Mouse (Mus musculus): ENCODE data around the gene Sncb. TPM values are rescaled to one million over a fixed set of nuclear protein-coding genes. Genes with fewer than 3 reads are reported as not detected.
"Not testable (repeated sequence)": the region's sequence is repeated elsewhere in the genome, so short reads cannot be mapped to it uniquely, and the experiment has no call there.

Sncb gene
- total RNA-seq, 2 experiments from 2014 or later = not detected

DNA sequence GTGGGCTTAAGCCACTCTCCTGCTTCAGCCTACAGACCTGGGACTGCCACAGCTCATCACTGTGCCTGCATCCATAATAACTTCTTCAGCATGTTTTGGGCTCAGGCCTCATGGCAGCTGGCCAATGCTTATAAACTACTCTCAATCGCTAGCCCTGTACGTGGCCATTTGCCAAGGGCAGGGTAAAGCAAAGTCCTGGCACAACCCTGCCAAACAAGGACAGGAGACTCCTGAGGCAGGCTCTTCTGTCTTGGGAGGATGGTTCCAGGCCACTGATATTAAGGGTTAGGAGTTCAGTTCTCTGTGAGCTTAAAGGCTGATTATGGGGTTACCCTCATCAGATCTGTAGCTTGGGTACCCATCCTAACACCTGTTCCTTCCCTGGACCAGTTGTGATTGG lies 21.2 kb upstream of the Sncb start:
- DNase-seq (ENCODE audit: low spot score); intact Hi-C loops (cut with DNase I): not testable (repeated sequence)

DNA sequence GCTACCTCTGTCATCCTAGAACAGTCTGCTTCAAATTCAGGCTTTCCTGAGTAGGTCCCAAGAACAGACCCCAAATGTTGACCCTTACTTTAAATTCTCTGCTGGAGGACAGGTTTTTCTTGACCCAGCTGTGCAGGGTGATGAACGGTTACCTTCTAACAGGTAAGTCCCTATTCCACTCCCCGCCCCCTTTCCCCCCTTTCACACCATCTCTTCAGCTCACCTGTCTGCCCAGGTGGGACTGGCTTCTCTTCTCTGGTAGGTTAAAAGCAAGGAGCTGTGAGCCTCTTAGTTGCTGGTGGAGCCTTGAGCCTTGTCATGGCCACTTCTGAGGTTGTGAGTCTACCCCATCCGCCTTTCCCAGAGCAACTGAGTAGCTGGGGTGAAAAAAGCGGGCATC lies 17.3 kb upstream of the Sncb start, which contains the start of gene Eif4e1b:
Eif4e1b (plus strand) TSS at position 301 of the 400 bp plus-strand sequence.
- no peak for DNase-seq (ENCODE audit: low spot score)
- intact Hi-C loops (cut with DNase I) = no loop called here

DNA sequence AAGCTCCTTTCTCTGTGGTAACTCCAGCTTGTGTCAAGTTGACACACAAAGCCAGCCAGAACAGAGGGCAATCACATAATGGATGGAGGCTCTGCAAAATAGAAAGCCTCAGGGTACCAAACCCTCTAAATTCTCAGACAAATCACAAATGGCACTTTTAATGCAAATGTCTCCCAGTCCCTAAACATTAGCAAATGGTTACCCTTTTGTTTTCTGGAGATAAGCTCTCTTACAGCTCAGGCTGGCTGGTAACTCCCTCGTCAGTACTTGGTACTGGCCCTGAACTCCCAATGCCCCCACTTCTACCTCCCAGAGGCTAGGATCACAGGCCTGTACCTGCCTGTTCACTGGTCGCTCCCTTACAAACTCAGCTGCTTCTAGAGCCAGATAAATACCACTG lies 16.8 kb upstream of the Sncb start:
- no peak for DNase-seq (ENCODE audit: low spot score)
- intact Hi-C loops (cut with DNase I) = no loop called here

DNA sequence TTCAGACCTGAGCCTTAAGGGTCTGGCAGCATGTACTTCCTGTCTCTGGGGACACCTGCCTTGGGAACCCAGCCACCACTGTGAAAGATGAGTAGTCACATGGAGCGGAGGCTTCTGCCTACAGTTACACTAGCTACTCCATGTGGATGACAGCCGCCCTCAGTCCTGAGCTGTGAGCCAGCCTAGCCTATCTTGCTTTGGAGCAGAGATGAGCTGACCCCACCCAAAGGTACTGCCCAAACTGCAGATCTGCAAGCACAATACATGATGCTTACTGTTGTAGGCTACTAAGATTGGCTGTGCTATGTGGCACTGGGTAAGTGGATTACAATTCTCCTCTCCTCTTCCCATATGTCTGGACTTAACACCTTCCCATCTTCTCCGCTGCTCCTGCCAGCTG lies 14.7 kb upstream of the Sncb start:
- intact Hi-C loops (cut with DNase I) = no loop called here
- no peak for DNase-seq (ENCODE audit: low spot score)

DNA sequence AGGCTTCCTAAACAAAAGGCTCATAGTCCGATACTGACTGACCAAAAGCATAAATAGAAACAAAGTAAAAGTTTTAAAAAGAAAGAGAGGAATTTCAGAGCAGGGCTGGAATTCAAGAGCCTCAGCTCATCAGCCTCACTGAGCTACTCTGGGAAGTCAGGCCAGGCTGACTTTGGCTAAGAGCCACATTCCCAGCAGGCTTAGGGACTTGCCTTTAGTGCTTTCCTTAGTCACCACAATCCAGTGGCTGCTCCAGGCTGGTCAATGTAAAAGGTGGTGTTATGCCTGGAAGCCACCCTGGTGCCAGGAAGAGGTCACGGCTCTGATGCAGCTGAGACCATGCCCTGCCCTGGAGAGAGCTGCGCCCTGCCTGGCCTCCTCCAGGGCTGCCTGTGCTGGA lies 14.2 kb upstream of the Sncb start:
- DNase-seq (ENCODE audit: low spot score) = no peak
- intact Hi-C loops (cut with DNase I) = no loop called here

DNA sequence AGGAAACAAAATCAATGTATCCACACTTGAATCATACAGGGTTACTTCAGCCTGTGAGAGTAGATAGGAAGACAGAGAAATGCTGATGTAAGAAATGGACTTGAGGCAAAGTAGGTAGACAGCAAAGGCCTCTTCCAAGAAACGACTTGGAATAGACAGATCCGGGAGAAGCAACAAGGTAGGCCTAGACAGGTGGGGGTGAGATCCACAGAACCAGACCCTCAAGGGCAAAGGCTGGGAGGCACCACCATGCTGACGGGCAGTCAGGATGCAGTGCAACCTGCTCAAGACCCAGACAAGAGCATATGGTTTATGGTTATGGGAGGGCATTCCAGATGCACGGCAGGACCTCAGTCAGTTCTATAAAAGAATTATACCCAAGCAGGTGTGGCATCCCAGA lies 617 bp upstream of the Sncb start:
- intact Hi-C loops (cut with DNase I) = no loop called here
- DNase-seq (ENCODE audit: low spot score) = no peak

DNA sequence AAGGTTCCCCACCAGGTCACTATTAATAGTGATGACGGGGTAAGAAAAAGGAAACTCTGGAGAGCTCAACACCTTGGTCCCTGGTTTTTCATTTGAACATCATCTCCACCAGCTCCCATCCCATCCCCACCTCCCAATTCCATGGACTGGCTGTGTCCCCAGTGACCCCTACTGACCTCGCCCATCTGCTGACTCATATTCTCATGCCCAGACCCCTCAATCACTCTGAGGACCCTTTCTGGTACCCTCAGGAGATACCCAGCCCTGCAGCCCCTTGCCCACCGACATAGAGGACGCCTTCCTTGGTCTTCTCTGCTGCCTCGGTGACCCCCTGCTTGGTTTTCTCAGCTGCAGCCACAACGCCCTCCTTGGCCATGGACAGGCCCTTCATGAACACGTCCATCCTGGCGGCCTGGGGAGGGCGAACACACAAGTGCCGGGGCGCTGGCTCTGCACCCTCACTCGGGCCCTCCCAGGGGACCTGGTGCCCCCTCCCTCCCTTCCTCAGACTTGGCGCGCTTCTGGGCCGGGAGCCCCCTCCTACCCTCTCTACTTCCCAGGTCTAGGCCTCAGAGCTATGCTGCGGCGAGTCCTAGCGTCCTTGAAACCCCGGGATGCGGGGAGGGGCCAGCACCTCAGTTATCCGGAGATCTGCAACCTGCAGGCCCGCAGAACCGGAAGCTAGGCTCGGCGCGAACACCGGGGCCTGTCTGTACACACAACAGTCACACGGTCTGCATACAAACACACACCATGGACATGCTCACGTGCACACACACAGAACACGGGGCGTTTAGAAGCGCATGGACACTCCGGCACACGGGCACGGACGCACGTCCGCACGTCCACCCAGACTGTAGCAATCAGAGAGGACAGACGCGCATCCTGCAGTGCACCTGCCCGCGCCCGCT lies 859 bp downstream of the Sncb start:
- DNase-seq (ENCODE audit: low spot score) = no peak
- intact Hi-C loops (cut with DNase I) = no loop called here

DNA sequence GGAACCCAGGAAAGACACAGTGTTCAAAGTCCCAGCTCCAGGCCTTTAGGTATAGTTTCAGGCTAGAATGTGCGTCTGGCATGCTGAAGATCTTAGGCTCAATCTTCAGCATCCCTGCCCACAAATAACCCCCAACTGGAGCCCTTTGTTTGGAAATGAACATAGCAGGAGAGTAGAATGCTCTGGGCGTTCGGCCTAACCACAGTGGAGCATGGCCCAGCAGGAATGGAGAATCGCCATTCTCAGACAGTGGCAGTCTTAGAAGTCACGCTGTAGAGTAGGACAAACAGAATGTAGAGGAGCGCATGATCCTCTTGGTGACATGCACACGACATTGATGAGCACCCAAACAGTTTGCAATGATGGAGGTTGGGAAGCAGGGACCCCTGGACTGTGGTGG lies 5.5 kb downstream of the Sncb start:
- no peak for DNase-seq (ENCODE audit: low spot score)
- intact Hi-C loops (cut with DNase I) = no loop called here

DNA sequence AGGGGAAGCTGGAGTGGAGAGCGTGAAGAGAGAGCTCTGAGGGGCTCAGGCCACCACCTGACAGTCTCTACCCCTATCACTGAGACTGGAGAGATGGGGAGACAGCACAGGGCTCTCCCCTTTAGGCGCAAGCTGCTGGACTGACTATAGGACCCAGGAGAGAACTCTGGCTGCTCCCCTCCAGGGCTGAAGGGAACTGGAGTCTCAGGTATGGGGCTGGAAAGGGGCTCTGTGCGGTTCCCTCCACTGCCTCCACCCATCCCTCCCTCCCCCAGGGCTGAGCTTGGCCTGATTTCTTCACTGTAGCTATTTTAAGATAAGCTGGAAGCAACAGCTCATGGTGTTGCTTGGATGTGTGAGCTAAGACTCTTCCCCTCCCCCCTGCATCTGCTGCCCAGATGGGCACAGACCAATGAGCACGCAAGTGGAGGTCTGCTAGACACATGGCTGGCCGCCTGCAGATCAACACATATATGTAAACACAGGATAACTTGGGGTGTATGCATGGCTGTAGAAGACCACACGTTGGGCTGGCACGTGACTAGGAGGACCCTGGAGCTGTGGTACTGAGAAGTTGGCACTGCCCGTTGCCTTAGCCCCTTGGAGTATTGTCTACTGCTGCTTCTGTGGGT lies 6.1 kb downstream of the Sncb start:
- no peak for DNase-seq (ENCODE audit: low spot score)
- intact Hi-C loops (cut with DNase I) = no loop called here

DNA sequence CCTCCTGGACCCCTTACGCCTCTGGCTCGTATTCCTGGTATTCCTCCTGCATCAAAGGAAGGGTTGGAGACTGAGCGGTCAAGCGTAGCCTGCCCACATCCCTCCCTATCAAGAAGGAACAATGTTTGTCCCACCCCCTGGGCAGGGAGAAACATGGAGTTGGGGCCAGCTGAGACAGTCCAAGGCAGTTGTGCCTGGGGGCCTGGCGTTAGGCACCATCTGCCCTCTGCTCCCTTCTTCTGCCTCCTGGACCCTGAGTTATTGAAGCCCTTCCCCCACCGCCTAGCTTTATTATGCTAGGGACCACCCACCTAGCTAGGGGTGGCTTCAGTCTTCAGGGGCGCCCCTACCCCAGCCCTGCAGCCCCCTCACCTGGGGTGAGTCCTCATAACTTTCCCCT lies 6.9 kb downstream of the Sncb start:
- intact Hi-C loops (cut with DNase I) = no loop called here
- DNase-seq (ENCODE audit: low spot score) = no peak

DNA sequence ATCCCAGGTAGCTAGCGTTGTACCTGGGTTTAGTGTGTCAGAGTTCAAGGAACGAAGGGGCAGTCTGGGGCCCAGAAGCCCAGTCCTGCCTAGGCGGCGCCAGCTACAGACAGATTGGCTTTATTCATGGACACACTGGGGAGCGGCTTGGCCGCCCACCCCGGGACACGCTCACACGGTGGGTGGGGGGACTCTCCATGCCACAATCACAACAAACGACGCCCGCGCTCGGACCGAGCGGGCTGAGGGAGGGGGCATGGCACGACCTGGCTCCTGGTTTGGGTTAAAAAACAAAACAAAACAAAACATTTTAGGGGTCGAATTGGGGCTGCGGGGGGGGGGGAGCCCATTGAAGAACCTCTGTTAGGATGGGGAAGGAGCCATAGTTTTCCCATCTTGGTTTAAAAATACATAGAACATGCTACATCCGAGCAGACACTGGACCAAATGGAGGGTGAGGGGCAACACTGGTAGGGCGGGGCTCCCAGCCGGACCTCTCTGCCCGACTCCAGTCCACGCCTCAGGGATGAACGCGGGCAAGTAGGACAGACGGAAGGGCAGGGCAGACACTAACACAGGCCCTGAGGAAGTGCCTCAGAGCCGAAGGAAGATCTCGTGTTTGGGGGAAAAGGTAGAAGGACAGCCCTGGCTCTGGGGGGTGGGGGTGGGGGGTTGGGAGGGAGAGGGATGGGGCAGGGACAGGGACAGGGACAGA lies 7.5 kb downstream of the Sncb start:
- intact Hi-C loops (cut with DNase I) = no loop called here

DNA sequence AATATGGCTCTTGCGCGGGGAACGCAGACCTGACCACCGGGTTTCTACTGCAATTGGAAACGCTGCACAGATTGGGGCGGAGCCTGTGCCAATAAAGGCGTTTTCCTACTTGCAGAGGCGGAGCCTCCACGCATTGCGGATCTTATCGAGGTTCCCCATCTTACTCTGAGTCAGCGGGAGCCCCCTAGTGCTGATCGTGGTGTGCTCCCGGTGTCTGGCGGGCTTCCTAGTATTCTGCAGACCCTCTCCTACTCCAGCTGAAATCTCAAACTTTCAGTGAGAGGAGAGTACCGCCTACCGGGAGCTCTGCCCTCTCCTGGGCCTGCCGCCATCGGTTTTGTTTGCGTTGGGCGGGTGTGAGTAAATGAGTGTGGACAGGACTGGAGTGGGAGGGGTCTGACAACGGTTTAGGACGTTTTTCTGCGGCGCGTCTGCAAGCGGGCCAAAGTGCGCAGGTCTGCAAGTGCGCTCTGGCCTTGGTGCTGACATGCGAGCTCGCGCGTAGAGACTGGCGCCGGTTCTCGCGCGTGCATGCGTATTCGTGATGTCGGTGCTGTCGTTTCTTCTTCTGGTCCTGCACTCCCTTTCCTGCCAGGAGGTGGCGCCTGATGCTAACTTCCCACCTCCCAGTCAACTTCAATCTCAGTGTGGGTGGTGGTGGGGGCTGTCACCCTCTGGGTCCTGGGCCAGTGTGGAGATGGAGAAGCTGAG lies 8.2 kb downstream of the Sncb start:
- intact Hi-C loops (cut with DNase I) = no loop called here
- peak; percentile 14 for DNase-seq (ENCODE audit: low spot score)

More for the DNA sequence above, 7.5 kb downstream of the Sncb start:
- DNase-seq (ENCODE audit: low spot score) = no peak

DNA sequence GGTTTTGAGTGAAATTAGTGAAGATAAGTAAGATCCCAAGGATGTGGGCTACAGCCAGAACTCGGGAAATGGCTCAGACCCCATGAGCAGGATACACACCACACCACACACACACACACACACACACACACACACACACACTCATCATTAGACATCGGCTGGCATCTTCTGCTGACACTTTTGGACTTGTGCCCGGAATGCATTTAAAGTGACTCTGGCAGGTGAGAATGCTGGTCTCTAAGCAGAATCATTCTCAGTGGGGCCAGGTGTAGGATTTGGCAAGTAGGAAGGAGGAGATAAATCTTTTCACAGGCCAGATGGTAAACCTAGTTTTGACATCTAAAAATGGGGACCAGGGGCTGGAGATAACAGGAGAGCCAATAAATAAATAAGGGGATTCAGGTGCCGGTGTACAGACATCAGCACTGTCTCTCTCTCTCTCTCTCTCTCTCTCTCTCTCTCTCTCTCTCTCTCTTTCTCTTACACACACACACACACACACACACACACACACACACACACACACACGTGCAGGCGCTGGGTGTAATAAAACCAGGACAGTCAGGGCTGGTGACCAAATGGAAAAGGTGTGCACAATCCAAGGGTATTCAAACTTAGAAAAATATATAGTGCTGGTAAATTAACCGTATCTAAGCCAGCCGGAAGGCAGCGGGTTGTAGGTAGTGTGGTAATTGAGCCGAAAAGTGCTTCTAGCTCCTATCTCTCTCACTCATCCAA lies 9.1 kb downstream of the Sncb start:
- intact Hi-C loops (cut with DNase I) = no loop called here
- no peak for DNase-seq (ENCODE audit: low spot score)

DNA sequence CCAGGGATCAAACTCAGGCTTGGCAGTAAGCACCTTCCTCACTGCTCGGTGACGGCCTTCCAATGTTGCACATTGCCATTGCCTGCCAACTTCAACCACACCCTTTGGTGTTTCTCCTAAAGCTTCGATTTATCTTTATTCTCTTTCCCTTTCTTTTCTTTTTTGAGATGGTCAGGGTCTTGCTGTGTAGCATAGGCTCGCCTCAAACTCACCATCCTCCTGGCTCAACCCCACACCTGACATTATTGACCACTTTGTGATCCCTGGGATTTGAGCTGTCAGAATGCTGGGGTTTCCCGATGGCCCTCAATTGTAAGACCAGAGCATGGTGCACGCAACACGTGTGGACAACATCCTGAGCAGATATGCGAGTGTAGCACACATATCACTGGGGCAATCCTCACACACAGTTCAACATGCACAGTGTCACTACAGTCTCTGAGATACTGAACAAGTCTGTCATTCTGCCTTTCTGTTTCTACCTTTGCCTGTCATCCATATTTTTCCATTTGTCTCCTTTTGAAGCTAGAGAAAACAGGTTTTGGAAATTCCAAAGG lies 10.2 kb downstream of the Sncb start:
- no peak for DNase-seq (ENCODE audit: low spot score)
- intact Hi-C loops (cut with DNase I) = no loop called here

DNA sequence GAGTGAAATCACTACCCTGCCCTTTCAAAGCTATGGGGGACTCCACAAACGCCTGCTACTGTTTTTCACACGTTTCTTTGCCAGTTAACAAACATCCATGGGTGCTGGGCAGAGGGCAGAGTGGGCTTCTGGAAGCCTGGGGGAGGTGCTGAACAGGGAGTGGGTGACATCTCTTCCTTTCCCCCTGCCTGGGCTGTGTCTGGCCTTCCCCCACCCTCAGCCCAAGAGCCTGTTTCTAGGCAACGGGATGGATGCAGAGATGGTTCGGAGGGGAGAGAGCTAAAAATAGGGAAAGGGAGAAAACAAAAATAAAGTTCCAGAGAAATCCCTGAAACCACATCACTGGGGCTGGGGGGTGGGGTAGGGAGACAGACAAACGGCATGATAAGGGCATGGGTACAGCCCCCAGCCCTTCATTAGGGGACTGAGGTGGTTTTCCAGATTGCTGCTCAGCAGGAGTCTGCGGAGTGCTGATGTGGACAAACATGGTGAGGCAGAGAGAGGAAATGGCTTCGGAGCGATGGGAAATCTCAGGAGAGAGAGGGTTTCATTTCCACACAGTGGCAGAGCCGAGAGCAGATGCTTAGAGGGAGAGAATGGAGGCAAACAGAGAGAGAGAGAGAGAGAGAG lies 11.1 kb downstream of the Sncb start:
- DNase-seq (ENCODE audit: low spot score) = no peak
- intact Hi-C loops (cut with DNase I) = no loop called here

DNA sequence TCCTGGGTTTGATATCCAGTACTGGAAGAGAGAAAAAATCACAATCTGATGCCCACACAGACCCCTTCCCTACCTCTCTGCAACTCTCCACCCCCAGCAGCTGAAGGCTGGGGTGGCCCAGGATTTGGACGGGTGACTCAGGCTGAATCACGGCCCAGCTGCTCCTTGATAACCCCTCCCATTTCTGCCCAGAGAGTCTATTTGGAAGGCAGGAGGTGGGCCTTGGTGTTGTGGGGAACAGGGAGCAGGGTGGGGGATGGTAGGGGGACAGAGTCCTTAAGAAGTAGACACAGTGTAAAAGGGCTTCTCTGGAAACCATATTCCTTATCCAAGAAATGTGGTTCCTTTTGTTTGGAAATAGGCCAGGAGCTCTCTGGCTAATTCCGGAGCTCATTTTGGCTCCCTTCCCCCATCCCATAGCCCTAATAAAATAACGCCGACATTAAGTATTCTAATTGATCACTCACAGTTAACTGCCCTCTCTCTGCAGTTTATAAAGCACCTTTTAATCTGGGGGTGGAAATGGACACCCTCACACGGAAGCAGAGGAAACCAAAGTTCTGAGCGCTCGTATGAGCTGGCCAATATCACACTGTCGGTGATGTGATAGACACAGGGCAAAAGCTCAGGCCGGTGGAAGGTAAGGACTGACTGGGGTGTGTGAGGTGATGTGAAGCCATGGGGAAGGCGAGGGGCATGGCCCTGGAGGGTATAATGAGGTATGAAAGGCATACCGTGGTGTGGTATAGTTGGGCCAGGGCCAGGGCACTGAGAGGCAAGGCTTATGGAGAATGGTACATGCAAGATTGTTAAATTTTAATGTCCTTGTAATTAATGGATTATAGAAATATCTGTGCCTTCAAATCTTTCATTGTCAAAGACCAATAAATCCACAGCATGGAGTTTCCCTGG lies 12.0 kb downstream of the Sncb start:
- intact Hi-C loops (cut with DNase I) = no loop called here
- no peak for DNase-seq (ENCODE audit: low spot score)

DNA sequence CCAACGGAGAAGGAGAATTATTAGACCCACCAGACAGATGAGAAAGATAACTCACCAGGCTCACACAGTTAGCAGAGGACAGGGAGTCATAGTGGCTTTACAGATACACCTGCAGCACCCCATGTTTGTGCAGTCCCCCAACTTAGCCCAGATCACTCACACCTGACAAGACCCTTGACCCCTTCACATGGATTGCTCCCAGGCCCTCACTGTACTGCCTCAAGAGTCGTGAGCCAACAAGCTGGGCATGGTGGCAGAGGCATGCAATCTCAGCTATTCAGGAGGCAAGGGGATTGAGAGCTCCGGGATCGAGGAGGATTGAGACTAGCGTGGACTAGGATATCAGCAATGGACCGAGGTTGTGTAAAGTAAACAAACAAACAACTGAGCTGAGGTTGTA lies 12.7 kb downstream of the Sncb start:
- DNase-seq (ENCODE audit: low spot score) = no peak
- intact Hi-C loops (cut with DNase I) = no loop called here

DNA sequence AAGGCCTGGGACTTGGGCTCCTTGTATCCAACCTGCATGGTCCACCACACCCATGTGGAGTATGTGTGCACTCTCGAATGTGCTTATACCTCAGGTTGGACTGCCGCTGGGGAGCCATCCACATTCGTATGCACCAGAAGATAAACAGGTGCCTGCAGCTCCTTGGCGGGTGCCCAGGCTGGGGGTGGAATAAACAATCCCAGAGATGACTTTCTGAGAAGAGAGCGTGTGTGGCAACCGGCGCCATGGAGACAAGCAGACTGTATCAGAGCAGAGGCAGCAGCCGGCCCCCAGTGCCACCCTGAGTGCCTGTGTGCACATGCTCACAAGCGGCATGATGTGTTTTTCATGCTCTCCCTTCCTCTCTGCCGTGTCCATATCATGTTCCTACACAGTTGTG lies 13.7 kb downstream of the Sncb start:
- no peak for DNase-seq (ENCODE audit: low spot score)
- intact Hi-C loops (cut with DNase I) = no loop called here

Data from heart, postnatal 25 days (tissue).